ENCODE assay signal across 8 mouse cellular contexts in genomic region chr5:9419964-9420363, GRCm38 (mm10).
DNase-seq lines count a peak whose midpoint lies in the region; ATAC-seq and TF ChIP-seq lines count a peak whose summit lies in the region.

No protein-coding gene starts in this region.

- no peak overlapping the region for H3K9ac ChIP-seq in kidney, embryonic 15.5 days

- H3K27me3 ChIP-seq in kidney, embryonic 15.5 days = no peaks in the 10 kb centered on the region

- ATAC-seq in kidney, embryonic 15.5 days (replicated peaks; ENCODE audit: low FRiP score) = 0 out of 2 replicates have a peak, but pooled peaks have one; percentile 43
- ATAC-seq in CD4-positive, CD25-positive, alpha-beta regulatory T cell, adult 4 months = no peak
- ATAC-seq in inflammation-experienced regulatory T-cells, adult 6 months = no peak

- H3K36me3 ChIP-seq in kidney, embryonic 15.5 days = no peaks in the 10 kb centered on the region

- H3K27ac ChIP-seq in kidney, embryonic 15.5 days = no peak overlapping the region
- no peak overlapping the region for H3K27ac ChIP-seq in left cerebral cortex, adult 2 months

- H3K4me3 ChIP-seq in kidney, embryonic 15.5 days (replicated peaks) = no peak overlapping the region
- H3K4me3 ChIP-seq in left cerebral cortex, adult 2 months = no peak overlapping the region

- no peaks in the 10 kb centered on the region for H3K9me3 ChIP-seq in kidney, embryonic 15.5 days (replicated peaks)

- peak; percentile 46 for TF ChIP-seq CTCF in left cerebral cortex, adult 2 months (IDR thresholded peaks at IDR 0.05)

- H3K4me2 ChIP-seq in kidney, embryonic 15.5 days = no peak overlapping the region

- no peak for DNase-seq in kidney, adult 11 months
- DNase-seq in NIH3T3 (ENCODE audit: low read depth) = peak; percentile 20
- peak; percentile 17 for DNase-seq in embryo, embryonic 9.5 days (ENCODE audit: extremely low spot score)
- peak in 1 of 2 experiments; percentile 32 for DNase-seq in left cerebral cortex, adult 2 months (ENCODE audit: extremely low spot score in 1 of 2, low spot score in 2 of 2)
- peak; percentile 23 for DNase-seq in right cerebral cortex, postnatal 25 days

- no peaks in the 10 kb centered on the region for H3K4me1 ChIP-seq in kidney, embryonic 15.5 days

- intact Hi-C loops in left cerebral cortex, adult 2 months (cut with DNase I) = loop anchor here (5.0 to 10.0 kb wide), 2 partner anchors 153 to 345 kb away; partner anchors contain the start of gene 9330182L06Rik

- 50% methylated on average over 1 of the region's 1 CpGs for WGBS in kidney, embryonic 15.5 days
